Mouse (Mus musculus) cerebellum, postnatal 36 days (tissue): ENCODE measurements around the gene Eps15l1.
A peak's percentile ranks its signal among the peaks of the same experiment; 100 is the strongest.

Source experiments
- DNase-seq, 2 experiments: peaks; one replicate each; pipeline ENCODE4 v3.0.0; 2021 to 2022; ENCODE audit warnings: mixed read lengths in 2 of 2

The Eps15l1 gene

DNA sequence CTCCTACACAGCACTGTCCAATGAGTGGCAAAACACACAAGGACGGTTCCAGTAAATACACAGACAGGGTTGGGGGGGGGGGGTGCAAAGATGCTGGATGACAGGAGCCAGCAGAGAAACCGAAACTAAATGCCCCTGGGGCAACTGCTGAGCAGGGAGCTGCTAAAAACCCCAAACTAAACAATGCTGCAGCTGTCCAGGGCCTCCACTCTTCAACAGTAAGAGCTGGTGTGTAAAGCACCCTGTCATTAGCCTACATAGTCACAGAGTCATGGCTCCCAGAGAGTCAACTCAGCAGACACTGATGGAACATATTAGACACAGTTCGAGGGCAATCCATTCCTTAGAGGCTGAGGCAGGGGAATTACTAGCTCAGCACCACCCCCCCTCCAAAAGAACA is 11.8 kb downstream of the Eps15l1 start:
- DNase-seq: no peak

DNA sequence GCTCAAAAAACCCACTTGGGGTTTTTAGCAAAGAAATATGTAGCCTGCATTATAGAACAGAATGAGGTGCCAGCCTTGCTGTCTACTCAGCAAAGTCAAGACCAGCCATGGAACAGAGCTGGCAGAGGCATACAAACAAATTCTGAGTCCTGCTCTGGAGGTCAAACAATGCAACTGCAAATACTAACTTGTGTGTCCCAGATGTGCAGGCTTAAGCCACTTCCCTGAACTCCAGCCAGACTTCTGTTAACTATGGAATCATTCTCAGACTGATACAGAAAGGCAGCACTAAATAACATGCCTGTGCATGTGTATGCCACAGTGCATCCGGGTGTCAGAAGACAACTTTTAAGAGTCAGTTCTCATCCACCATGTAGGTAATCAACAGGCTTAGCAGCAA is 13.4 kb downstream of the Eps15l1 start:
- DNase-seq: no peak

DNA sequence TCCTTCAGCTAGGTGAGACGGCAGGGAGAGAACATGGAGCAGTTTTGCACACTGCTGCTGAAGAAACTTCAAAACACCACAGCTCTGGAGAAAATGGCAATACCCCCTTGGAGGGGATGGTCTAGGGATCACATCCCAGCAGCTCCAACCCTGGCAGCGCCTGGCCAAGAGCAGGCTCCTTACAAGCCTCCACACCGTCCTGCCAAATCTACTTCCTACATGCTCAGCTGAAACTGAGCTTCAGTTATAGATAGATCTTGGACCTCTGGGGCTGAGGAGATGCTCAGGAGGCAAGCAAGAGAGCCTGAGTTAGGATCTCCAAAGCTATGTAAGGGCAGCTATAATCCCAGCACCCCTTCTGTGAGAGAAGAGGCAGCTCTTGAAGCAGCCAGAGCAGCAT is 18.3 kb downstream of the Eps15l1 start:
- DNase-seq: no peak

DNA sequence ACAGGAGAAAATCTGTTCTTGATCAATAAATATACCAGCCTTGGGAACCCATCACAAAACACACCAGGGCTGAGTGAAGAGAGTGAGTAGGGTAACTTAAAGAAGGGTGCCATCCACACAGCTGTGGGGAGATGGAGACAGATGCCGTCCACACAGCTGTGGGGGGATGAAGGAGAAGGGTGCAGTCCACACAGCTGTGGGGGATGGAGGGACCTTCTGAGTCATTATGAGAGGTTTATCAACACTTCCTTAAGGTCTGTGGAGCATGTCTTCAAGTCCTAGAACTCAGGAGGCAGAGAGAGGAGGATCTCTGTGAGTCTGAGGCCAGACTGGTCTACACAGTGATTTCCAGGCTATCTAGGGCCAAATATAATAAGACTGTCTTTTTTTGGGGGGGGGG is 19.9 kb downstream of the Eps15l1 start:
- no peak for DNase-seq

DNA sequence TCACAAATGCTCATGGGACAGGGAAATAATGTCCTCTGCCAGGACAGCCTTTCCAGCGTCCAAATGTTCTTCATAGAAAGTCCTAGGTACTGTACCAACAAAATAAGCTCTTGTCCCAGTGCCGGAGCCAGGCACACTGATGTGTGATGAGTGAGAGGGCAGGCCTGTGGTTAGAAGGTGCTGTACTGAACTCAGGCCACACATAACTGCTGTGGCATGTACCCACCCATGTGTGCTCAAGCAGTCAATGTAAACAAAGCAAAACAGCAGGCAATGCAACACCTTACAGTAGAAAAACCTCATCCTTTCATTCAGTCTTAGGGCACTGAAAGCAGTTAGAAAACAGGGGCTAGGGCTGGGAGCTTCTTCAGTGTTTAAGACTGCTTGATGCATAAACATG is 35.5 kb downstream of the Eps15l1 start:
- no peak for DNase-seq

DNA sequence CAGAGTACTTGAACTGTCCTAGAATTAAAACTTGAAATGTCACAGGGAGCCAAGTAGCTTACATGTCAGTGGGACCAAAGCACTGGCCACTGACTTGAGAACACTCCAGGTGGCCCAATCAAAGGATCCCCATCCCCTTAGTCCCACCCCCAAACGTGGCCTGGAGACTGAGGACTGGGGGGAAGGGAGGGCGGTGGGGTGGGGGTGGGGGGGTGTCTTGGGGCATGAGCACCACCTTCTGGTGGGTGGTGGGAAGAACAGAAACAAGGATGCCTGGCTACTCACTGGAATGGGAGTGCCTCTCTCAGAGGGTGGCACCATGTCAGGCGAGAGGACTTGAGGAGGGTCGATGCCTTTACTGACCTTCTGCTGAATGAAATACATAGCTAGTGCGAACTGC is 38.9 kb downstream of the Eps15l1 start:
- no peak for DNase-seq

DNA sequence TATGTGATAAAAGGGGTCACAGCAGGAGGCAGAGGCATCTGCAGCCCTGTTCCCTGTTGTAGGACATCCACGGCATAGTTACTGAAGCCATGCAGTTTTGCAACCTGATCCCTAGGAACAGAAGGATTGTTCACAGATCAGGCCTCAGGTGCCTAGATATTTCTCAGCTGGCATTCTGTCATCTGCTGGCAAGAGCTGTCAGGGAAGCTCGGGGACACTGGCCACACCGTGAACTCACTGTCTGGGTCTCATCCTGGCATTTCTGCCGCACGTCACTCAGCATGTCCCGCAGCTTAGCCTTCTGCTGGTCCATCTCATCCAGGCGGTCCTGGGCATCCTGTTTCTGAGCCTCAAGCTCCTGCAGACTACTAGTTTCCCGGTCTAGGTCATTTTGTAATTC is 40.6 kb downstream of the Eps15l1 start:
- DNase-seq: peak; percentile 56 to 57

DNA sequence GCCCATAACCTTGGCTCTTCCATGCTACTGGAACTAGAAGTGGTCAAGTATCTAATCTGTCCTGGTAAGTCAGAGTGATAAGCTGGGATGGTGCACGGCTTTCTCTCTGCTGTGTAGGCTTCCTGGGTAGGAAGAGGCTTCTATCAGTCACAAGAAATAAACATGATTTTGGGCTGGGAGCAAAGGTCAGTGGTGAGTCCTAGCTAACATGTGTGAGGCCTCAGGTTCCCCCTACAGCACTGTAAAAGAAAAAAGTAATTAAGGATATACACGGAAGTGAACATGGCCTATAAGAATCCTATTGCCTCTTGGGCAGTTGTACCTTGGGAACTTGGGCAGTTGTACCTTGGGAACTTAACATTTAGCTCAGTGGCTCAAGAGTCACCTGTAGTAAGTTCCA is 44.4 kb downstream of the Eps15l1 start:
- DNase-seq: no peak

DNA sequence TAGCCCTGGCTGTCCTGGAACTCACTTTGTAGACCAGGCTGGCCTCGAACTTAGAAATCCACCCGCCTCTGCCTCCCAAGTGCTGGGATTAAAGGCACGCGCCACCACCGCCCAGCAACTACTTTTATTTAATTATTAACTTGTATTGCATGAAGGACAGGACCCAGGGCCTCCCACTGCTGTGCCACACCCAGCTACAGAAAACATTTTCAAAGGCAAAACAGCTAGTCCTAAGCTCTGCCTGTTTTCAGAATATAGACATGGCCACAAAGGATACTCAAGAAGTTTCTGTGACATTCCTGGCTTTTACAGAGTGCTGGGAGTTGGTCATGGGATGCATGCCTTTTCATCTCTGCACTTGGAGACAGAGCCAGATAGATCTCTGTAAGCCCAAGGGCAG is 45.0 kb downstream of the Eps15l1 start:
- no peak for DNase-seq

DNA sequence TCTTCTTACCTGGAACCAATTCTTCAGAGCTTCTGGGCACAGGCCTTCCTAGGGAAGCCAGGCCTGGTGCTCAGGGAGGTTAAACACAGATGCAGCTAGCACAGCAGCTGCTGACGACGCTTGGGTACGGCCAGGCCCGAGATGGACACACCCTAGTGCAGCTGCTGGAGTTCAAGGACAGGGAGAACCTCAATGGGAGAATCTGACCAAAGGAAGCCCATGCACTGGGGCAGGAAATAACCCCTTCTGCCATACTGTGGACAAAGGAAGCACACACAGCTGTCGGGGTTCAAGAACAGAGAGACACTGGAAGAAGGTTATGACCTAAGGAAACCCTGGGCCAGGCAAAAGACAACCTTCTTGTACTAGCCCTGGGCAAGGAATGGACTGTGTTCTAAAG is 46.1 kb downstream of the Eps15l1 start:
- no peak for DNase-seq

DNA sequence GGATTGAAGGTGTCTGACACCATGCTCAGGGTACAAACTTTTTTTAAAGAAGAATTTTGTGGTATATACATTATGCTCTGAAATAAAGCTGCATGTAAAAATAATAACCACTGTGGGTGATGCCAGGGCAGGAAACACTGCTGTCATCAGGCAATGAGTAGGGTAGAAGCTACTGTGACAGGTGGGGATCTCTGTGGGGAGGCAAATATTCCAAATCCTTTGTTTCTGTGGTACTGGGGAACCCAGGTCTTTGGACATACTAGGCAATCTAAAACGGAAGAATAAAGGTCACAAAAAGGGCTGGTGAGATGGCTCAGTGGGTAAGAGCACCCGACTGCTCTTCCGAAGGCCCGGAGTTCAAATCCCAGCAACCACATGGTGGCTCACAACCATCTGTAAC is 48.9 kb downstream of the Eps15l1 start:
- DNase-seq: peak in 1 of 2 experiments; percentile 37

DNA sequence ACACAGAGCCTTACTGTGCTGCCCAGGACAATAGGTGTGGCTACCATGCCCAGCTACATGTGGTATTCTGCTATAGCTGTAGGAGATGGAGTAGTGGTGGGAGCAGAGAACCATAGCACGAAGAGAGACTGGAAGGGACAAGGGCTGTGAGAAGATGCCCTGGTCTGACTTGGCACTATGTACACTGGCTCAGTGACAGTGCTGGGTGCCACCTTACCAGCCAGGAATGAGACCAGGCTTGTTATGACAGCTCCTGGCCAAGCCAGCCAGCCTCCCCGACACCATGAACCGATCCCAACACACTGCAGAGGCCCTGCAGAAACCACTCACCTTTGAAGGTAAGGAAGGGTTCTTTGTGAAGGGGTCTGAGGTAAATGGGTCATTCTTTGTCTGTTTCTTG is 49.9 kb downstream of the Eps15l1 start:
- DNase-seq: no peak

DNA sequence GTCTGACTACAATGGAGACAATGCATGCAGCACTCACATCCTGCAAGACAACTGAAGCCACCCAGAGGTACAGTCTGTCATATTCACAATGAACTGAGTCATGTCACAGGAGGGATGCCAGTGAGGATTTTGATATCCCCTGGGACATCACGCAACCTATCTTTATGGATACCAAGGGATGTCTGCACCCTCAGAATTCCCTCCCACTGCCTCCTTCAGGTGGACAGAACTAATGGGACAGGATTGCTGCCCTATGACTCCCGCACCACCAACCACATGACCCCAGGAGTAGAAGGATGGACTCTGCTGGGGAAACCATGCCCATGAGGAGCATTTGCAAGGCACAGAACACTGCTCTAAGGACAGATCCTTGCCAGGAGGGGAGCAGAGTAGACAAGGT is 54.8 kb downstream of the Eps15l1 start:
- no peak for DNase-seq

DNA sequence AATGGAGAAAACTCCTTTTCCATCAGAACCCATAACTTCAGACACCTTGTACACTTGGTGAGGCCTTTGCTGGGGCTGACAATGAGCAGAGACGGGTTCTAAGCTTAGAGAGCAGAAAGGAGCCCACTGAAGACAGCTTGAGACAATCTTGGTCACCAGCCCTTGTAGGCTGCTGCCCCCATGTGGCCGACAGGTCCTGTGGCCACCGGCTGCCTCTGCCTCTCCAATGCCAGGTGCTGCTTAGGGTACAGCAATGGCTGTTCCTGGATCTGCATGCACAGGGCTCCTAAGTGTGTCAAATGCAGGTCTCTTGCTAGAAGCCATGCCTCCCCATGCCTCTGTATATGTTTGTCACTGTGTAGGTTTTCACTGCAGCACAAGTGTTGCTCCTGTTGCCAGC is 55.4 kb downstream of the Eps15l1 start:
- peak; percentile 75 to 77 for DNase-seq

DNA sequence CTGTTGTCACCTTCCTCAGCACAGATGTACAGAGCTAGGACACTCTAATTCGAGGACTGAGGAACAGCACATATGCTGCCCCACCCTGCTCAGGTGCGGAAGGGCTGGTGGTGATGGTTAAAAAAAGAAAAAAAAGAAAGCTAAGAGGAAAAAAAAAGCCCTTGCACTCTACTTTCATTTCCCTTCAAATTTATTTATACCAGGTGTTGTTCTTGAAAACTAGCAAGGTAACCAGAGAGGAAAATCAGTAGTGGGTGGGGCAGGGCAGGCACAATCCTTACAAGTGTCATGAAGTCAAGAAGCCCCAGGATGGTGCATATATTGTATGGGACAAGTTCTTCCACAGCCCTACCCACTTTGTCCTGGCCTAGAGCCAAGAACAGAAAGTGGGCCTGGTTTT is 56.2 kb downstream of the Eps15l1 start:
- DNase-seq: no peak

DNA sequence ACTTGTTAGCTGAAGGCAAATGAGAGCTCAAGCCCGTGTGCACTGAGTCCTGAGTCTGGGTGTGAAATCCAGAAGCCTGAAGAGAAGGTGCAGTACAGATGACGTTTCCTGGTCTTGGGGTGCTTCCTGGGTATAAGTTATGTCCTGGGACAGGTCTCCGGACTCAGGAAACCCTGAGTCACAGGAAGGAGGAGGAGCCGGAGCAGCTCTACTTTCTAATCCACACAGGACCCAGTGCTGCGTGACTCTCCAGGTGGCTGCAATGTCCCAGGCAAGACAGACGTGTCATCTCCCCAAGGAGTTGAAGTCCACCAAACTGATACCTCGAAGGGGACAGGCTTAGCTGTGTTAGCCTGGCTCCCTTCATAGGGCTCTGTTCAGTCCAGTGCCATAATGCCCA is 57.8 kb downstream of the Eps15l1 start:
- no peak for DNase-seq

DNA sequence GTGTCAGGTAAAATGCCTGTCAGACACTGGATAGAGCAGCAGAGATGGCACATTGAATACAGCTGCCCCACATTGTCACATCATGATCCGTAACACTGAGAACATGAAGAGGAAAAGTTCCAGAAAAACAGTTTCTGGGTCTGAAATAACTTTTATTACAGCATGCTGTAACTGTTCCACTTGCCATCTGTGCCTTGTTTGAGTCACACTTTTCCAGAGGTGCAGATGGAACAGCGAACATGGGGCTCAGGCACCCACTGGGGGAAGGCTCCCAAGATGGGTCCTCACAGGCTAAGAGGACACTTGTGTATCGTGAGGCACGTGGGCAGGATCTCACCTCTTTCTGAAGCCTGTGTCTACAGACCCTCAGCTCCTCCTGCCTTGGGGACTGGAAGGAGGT is 58.5 kb downstream of the Eps15l1 start:
- DNase-seq: no peak

DNA sequence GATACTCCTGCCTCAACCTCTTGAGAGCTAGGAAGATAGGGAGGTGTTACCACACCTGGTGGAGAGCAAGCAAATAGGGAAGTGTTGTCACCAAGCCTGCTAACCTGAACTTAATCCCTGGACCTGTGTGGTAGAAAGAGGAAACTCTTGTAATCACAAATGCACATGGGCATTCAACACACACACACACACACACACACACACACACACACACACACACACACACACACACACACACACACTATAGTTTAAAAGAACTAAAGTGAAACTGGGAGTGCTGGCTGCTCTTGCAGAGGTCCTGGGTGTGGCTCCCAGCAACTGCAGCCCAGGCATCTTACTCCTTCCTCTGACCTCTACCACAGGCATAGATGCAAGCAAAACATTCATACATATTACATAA is 61.1 kb downstream of the Eps15l1 start:
- no peak for DNase-seq

DNA sequence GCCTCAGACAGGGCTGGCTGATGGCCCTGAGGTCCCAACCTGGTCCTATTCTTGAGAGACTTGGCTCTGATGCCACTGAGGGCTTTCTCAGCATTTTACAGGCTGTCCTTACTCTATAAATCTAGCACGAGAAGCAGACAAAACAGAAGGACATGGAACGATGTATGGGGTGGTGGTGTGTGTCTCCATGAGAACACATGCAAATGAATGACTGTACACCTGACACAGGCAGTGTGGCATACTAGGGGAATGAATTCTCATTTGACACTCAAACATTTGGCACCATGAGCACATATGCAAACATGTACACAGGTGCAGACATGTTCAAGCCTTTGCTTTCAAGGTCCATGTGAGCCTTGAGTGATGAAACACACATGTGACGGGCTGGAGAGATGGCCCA is 64.7 kb downstream of the Eps15l1 start:
- DNase-seq: no peak

DNA sequence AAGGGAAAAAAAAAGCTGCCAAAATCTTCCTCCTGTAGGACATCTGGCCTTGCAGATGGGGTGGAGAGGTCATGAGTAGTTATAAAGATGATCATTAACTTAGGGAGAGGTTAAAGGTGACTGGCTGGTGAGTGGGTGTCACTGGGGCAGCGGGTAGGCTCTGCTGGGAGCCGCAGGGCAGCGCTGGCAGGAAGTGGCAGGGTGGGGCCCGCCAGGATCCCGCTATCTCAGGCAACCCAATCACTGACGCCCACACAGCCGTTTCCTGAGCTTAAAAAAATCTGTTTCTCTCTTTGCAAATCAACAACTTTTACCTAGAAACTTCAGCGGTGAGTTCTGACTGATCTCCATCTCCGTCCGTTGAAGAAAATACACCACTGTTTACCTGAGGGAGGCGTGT is 67.0 kb downstream of the Eps15l1 start:
- no peak for DNase-seq

DNA sequence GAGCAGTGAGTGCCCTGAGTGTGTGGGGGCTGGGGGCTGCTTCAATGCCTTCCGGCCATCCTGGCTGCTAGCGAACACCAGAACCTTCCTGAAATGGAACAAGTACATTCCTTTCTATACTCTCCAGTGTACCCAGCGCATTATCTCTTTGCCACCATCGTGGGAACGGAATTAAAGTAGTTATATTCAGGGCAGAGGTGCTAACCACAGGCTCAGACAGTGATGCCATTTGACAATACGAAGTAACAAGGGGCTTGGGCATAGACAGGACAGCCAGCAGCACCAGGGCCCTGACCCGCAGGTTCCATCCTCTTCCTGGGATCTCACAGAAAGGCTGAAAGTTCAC is 67.6 kb downstream of the Eps15l1 start:
- DNase-seq: no peak

DNA sequence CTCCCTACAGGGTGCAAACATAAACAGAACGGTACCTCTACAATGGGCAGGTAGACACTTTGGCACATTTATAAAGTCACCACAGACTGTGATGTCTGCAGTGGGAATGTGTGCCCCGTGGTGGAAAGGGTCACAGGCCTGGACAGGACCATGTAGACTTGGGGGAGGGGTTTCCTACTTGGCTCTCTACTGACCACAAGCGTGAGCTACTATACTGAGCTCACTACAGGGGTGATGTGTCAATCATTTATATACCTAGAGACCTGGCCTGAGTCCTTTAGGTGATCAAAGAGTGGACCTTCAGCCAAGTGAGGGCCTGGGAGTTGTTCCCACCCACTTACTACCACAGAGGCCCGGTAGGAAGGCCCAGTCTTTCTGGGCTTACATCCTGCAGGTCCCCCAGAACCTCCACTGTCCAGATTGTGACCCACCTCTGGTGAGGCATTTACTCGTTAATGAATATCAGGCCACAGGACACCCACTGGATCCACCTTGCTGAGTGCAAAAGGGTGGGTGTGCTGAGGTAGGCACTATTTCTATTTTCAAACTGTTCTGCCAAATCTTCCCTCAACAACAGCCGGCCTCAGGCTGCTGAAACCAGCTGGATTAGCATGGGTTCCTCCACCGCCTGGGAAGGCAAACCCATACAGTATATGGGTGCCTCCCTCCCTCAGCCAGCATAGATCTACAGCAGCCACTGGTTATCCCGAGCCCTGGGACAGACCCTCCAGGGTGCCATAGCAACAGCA is 68.1 kb downstream of the Eps15l1 start:
- no peak for DNase-seq

DNA sequence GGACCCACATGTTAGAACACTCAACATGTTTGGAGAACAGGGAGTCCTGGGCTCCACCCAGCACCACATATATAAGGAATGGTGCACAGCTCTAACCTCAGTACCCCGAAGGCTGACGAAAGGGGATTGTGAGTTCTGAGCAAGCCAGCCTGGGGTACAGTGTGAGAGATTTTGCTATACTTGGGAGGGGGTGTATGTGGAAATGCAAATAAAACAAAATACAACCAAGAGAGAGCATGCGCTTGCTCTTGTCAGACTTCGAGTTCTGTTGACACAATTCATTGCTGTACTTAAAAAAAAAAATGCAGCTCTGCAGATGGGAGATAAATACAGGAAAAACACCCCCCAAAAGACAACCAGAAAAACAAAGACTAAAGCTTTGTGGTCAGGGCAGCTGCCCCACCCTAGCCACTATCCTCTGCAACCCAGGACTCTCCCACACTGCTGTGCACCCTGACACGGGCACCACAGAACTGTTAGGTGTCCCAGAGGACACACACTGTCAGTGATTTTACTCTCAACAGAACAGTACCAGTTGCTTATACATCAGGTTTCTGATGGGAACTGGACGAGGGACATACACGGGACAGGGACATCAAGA is 69.8 kb downstream of the Eps15l1 start:
- DNase-seq: no peak

DNA sequence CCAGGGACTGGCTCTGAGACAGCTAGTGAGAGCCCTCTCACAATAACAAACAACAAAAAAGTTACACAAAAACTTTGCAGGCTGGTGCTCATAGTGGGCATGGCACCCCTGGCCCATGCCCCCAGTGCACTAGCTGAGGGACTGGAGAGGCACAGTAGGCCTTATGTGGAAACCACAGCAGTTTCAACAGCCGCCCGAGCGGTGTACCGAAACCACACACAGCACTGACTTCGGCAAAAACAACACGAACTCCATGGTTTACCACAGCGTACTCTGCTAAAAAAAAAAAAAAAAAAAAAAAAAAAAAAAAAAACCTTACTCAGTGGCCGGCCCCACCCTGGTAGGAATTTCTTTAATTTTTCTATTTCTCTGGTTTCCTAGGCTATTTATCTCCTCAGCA is 70.5 kb downstream of the Eps15l1 start:
- no peak for DNase-seq

DNA sequence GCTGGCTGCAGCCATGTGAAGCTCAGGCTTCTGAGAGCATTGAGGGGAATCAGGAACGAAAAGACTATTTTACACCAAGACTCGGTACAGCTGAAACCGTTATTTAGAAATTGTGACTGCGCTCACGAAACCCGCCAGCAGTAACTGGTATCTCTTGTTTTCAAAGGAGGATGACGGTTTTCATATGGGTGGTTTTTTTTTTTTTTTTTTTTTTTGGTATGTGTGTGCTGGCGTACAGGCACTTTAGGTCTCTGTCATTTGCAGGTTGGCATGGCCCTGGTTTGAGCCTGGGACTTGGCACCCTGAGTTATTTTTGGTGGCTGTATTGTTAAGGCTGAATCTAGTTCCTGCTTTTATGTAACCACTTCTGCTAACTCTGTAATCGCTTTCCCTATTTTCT is 71.4 kb downstream of the Eps15l1 start:
- DNase-seq: no peak
